Mouse (Mus musculus): ENCODE results near the gene Ctdspl.

DNA sequence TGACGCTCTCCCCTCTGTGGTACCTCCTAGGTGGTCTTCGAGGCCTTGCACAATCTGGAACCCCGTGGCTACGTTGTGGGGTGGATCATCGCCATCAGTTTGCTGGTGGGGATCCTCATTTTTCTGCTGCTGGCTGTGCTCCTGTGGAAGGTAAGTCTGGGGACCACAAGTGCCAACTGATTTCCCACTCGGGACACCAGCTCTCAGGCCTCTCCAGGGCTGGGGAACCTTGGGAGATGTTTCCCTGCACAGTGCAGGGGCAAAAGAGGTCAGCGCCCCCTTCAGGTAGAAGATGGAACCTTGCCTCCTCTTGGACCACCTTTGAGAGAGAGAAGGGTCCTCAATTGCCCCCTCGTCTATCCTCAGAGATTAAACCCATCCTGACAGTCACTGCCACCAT, 38.5 kb upstream of the Ctdspl start:
- TF ChIP-seq POLR2A (IDR thresholded peaks at IDR 0.05; ENCODE audit: low read depth, low read length) (no peak), CTCF (IDR thresholded peaks at IDR 0.05; ENCODE audit: borderline replicate concordance, insufficient read depth, low read length) (no peak)
